Mouse (Mus musculus): Measurements from ENCODE around the gene Lamtor4. TPM values are rescaled to one million over a fixed set of nuclear protein-coding genes. Genes with fewer than 3 reads are reported as not detected.

The Lamtor4 gene
- polyA plus RNA-seq, 1 experiment from 2014 or later, result 96.4 TPM

DNA sequence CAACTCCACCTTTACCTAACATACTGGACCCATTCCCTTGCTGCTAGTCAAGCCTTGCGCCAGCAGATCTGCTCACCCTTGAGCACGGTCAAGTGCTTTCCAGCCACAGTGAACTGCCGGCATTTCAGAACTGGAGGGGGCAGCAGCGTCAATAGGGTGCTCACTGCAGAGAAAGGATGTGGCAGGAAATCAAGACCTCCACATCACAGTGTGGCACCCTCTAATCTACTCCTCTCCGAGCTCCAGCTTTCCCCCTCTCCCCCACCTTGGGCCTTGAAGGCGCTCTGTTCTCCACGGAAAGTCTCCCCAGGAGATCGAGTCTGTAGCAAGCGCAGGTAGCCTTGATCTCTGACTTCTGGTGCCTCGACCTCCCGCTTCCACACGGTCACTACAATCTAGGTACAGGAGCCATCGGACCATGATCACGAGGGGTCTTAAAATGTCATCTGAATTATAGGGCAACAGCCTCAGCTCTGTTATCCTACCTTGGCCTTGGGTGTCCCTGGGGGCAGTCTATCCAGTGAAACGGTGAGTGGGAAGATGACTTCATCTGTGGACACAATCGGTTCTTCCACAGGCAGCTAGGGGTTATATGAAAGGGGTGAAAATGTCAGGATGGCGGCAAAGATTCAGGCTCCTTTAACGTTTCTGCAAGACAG lies 7.4 kb downstream of the Lamtor4 start:
- Histone ChIP-seq H3K4me2 (peak overlapping the region; percentile 67), H3K9ac (peak overlapping the region; percentile 86), H3K36me3 (replicated peaks) (peaks cover 21% of the 10 kb centered on the region), H3K27me3 (replicated peaks) (no peaks in the 10 kb centered on the region), H3K27ac (0 out of 2 replicates have a peak overlapping the region, but pooled peaks have one; percentile 14), H3K4me3 (peak overlapping the region; percentile 82), H3K4me1 (peaks cover 27% of the 10 kb centered on the region), H3K9me3 (no peaks in the 10 kb centered on the region)
- peak; percentile 3; the same call in 1 of the 2 replicates for ATAC-seq (replicated peaks)
- 67% methylated on average over 18 of the region's 18 CpGs for WGBS

DNA sequence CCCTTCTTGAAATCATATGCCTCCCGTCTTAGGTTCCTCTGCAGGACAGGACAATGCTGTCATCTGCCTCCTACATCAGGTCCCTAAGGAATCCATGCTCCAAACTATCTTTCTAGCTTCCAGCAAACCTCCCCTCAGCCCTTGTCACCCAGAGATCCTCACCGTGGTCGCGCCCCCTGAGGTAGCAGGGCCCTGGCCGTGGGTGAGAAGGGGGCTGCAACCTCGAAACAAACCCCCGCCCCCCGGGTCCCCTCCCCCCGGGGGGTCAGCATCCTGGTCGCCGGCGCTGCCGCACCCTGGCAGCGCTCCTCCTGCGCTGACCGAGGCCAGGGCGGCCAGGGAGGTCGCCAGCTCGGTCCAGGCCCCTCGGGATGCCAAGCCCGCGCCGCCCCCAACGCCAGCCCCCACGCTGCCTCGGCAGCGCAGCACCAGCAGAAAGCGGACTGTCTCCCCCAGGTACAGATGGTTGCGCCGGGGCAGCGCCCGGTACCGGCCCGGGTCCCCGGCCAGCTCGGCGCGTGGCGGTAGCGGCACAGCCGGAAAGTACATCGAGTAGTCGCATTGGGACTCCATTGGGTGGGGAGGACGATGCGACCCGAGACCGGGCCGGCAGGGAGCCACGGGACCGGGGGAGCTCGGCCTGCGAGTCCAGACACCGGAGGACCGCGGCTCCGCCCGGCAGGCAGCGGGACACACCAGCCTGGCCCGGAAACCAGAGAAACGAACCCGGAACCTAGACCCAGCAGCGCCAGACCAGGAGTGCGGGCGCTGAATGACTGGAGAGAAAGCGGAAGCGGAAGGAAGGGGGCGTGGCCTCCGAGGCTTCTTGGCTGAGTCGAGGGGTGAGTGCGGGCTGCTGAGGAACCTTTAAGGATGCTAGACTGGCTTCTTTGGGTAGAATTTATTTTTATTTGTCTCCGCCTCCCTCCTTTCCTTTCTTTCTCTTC lies 8.3 kb downstream of the Lamtor4 start, which contains the start of gene BC037034:
BC037034 (minus strand) TSS at position 774 of the 947 bp plus-strand sequence.
- Histone ChIP-seq H3K36me3 (replicated peaks) (peaks cover 16% of the 10 kb centered on the region), H3K4me3 (peak within 1 kb of the TSS; percentile 82), H3K27me3 (replicated peaks) (no peaks in the 10 kb centered on the region), H3K4me2 (peak within 1 kb of the TSS; percentile 67), H3K9me3 (no peaks in the 10 kb centered on the region), H3K9ac (peak within 1 kb of the TSS; percentile 86), H3K4me1 (peaks cover 27% of the 10 kb centered on the region), H3K27ac (peak within 1 kb of the TSS; percentile 82)
- under 1% methylated on average over 61 of the region's 71 CpGs for whole genome bisulfite sequencing
- ATAC-seq (replicated peaks), result peak; percentile 94

DNA sequence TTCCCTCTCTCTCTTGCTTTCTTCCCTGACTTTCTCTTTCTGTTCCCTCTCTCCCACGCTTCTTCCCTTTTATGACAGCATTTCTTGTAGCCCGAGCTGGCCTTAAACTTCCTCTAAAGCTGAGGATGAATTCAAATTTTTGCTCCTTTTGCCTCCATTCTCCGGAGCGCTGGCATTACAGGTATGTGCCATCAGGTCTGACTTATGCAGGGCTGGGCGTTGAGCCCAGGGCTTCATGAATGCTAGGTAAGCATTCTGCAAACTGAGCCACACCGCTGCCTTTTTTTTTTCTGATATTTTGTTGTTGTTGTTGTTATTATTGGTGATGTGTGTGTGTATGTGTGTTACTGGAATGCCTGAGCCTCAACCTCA lies 8.9 kb downstream of the Lamtor4 start:
- WGBS, result 18% methylated on average over 6 of the region's 6 CpGs
- Histone ChIP-seq H3K4me1 (peaks cover 27% of the 10 kb centered on the region), H3K9me3 (no peaks in the 10 kb centered on the region), H3K4me2 (peak overlapping the region; percentile 67), H3K9ac (peak overlapping the region; percentile 86), H3K27me3 (replicated peaks) (no peaks in the 10 kb centered on the region), H3K27ac (peak overlapping the region; percentile 82), H3K36me3 (replicated peaks) (peaks cover 15% of the 10 kb centered on the region), H3K4me3 (peak overlapping the region; percentile 82)
- ATAC-seq (replicated peaks), result no peak

DNA sequence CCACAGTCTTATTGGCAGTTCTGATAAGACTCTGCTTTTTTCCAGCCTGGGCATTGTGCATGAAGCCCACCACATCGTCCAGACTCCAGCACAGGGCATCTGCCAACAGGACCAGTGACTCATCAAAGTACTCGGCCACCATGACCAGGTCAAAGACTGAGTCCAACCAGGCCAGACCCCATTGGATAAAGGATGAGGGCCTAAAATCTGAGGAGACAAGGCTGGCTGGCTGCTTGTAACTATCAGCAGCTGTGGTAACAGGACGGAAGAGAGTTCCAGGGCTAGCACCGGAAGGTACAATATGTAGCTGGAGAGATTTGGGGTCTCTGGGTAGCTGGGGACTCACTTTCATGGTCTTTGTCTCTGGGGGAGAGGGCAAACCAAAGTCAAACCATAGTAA lies 10.4 kb downstream of the Lamtor4 start:
- WGBS, result 96% methylated on average over 4 of the region's 4 CpGs
- no peak overlapping the region for H3K4me3 ChIP-seq
- H3K4me2 ChIP-seq, result no peak overlapping the region
- H3K4me1 ChIP-seq, result peaks cover 27% of the 10 kb centered on the region
- no peak overlapping the region for H3K27ac ChIP-seq
- peaks cover 10% of the 10 kb centered on the region for H3K36me3 ChIP-seq (replicated peaks)
- no peak overlapping the region for H3K9ac ChIP-seq
- ATAC-seq (replicated peaks), result no peak
- H3K27me3 ChIP-seq (replicated peaks), result no peaks in the 10 kb centered on the region
- no peaks in the 10 kb centered on the region for H3K9me3 ChIP-seq

DNA sequence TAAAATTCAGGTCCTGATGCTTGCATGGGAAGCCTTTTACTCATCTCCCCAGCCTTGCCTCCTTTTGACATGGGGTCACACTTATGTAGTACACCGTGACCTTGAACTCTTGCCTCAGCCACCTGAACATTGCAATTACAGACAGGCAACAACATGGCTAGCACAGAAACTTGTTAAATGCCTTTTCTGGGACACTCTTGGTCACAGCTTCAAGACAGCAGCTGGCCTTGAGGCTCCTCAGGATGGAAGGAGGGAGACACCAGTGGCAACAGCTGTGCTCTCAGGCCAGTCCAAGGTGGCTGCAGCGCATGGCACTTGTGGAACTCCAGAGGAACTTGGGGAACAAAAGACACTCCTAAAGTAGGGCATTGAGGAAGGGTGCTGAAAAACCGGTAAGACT lies 11.8 kb downstream of the Lamtor4 start:
- Histone ChIP-seq H3K4me1 (peaks cover 24% of the 10 kb centered on the region), H3K4me2 (no peak overlapping the region), H3K9ac (no peak overlapping the region), H3K27me3 (replicated peaks) (no peaks in the 10 kb centered on the region), H3K4me3 (no peak overlapping the region), H3K9me3 (no peaks in the 10 kb centered on the region), H3K27ac (no peak overlapping the region), H3K36me3 (replicated peaks) (no peaks in the 10 kb centered on the region)
- WGBS, result 93% methylated on average over 3 of the region's 3 CpGs
- ATAC-seq (replicated peaks), result no peak

DNA sequence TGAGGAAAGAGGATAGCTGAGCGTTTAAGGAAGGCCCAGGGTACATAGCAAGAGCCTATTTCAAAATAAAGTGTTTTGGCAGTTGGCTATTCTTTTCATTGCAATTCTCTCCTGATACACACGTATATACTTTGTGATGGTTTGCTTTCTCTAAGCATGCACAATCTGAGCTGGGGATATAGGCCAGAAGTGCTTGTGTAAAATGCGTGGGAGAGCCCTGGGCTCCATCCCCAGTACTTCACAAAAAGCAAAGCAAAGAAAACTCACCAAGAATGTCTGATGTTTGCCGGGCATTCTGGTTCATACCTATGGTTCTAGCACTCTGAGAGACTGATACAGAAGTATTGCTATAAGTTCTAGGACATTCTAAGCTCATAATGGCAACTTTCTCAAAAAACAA lies 13.7 kb downstream of the Lamtor4 start:
- no peaks in the 10 kb centered on the region for H3K36me3 ChIP-seq (replicated peaks)
- no peak for ATAC-seq (replicated peaks)
- H3K4me2 ChIP-seq, result no peak overlapping the region
- H3K27ac ChIP-seq, result no peak overlapping the region
- H3K27me3 ChIP-seq (replicated peaks), result no peaks in the 10 kb centered on the region
- H3K4me3 ChIP-seq, result no peak overlapping the region
- H3K9ac ChIP-seq, result no peak overlapping the region
- no peaks in the 10 kb centered on the region for H3K9me3 ChIP-seq
- peaks cover 24% of the 10 kb centered on the region for H3K4me1 ChIP-seq
- 90% methylated on average over 4 of the region's 4 CpGs for WGBS

DNA sequence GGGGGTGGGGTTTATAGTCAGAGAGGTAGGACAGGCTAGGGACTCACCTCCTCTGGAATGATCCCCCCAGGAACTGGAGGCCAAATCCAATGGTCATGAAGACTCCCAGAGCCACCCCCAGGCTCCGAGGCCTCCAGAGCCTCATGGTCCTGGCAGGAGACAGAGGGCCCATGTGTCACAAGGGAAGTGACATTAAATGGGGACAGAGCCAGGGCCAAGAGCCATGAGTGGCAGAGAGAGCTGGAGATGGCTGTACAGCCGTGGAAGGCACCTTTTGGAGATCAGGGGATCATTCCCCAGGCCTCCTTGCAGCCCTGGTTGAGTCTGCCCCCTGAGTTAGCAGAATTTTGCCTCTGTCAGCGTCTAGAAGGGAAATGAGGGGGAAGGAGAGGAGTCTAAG lies 15.9 kb downstream of the Lamtor4 start:
- no peak overlapping the region for H3K27ac ChIP-seq
- H3K27me3 ChIP-seq (replicated peaks), result no peaks in the 10 kb centered on the region
- 45% methylated on average over 3 of the region's 3 CpGs for WGBS
- peaks cover 31% of the 10 kb centered on the region for H3K4me1 ChIP-seq
- no peaks in the 10 kb centered on the region for H3K36me3 ChIP-seq (replicated peaks)
- no peak overlapping the region for H3K4me3 ChIP-seq
- no peaks in the 10 kb centered on the region for H3K9me3 ChIP-seq
- H3K4me2 ChIP-seq, result no peak overlapping the region
- no peak for ATAC-seq (replicated peaks)
- H3K9ac ChIP-seq, result no peak overlapping the region

DNA sequence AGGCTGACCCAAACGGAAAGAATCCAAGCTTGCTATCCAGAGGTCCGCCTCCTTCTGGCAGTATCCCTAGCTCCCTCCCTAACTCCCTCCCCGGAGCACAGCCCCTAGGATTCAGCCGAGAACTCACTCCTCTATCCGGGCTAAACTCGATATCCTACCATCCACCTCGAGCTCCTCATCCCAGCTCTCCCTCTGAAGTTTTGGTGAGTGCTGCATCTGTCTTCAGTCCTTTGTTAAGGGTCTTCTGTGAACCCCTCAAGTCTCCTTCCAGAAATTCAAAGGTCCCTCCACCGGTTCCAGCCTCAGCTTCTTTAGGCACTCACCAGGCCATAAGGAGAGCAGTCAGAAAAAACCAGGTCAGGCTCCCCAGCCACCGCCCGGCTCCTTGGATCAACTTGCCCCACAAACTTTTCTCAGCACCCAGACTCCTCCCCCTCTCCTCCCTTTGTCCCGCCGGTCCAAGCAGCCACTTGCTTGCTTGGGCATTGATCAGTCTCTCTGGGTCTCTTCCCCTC lies 17.2 kb downstream of the Lamtor4 start, which contains the start of gene Gal3st4:
Gal3st4 (minus strand) TSS at position 432 of the 515 bp plus-strand sequence.
- H3K4me1 ChIP-seq, result peaks cover 43% of the 10 kb centered on the region
- no peak within 1 kb of the TSS for H3K9ac ChIP-seq
- H3K4me2 ChIP-seq, result peak within 1 kb of the TSS; percentile 22
- no peaks in the 10 kb centered on the region for H3K27me3 ChIP-seq (replicated peaks)
- 0 out of 2 replicates have a peak, but pooled peaks have one; percentile 22 for ATAC-seq (replicated peaks)
- no peaks in the 10 kb centered on the region for H3K9me3 ChIP-seq
- H3K4me3 ChIP-seq, result no peak within 1 kb of the TSS
- 3% methylated on average over 12 of the region's 12 CpGs for WGBS
- H3K27ac ChIP-seq, result no peak within 1 kb of the TSS
- H3K36me3 ChIP-seq (replicated peaks), result peaks cover 3% of the 10 kb centered on the region; the same call in 1 of the 2 replicates

DNA sequence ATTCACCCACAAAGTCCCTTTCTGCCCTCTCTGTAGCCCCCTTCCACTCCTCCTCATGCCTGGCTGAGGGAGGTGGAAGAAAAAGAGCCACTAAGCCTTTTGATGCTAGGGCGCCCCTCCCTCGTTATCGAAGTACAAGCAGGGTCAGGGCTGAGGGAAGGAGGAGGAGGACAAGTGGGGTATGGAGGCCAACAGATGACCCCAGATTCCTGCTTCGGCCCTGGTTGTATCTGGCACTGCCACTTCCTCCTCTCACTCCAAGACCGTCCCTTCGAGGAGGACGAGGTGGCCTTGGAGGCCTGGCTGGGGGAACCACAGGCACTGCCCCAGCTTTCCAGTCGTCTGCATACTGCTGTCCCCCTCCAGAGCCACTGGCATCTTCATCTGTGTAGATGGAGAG lies 18.9 kb downstream of the Lamtor4 start:
- no peak overlapping the region for H3K27ac ChIP-seq
- H3K4me1 ChIP-seq, result peaks cover 59% of the 10 kb centered on the region
- 59% methylated on average over 8 of the region's 8 CpGs for WGBS
- ATAC-seq (replicated peaks), result no peak
- H3K4me3 ChIP-seq, result no peak overlapping the region
- H3K9me3 ChIP-seq, result no peaks in the 10 kb centered on the region
- H3K9ac ChIP-seq, result no peak overlapping the region
- H3K36me3 ChIP-seq (replicated peaks), result peaks cover 3% of the 10 kb centered on the region; the same call in 1 of the 2 replicates
- H3K4me2 ChIP-seq, result no peak overlapping the region
- H3K27me3 ChIP-seq (replicated peaks), result no peaks in the 10 kb centered on the region

DNA sequence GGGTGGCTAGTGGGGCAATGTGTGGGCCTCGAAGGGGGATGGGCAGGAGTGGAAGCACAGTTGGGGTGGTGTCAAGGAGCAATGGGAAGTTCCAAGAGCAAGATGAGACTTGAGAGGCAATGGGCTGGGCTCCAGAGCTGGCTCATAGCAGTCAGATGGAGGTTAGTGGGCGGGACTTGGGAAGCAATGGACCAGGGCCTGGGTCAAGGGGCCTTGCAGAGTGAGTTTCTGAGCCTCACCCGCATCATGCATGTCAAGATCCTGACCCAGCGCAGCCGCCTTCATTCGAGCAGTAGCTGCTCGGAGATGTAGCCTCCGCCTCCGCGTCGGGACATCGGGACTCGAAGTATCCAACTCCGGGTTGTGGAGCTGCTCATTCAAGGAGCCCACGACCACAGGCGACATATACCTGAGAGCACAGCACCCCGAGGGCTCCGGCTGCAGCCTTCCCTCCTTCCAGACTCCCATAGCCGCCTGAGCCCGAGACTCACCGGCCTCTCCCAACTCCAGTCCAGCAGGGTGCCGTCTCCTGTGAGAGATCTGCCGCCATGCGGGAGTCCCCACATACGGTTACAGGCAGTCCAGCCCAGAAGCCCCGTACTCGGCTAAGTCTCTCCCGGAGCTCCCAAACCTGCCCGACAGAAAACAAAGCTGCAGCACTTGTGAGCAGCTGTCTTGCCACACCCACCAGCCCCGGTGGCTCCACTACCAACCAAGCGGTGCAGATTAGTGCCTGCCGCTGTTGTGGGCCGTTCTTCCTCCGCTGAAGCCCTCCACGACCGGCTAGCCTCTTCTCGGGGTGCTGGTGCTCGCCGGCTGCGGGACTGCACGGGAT lies 20.2 kb downstream of the Lamtor4 start:
- Histone ChIP-seq H3K4me2 (peak overlapping the region; percentile 53), H3K9me3 (no peaks in the 10 kb centered on the region), H3K4me1 (peaks cover 59% of the 10 kb centered on the region), H3K36me3 (replicated peaks) (peaks cover 3% of the 10 kb centered on the region; the same call in 1 of the 2 replicates), H3K9ac (peak overlapping the region; percentile 50), H3K27me3 (replicated peaks) (no peaks in the 10 kb centered on the region), H3K27ac (peak overlapping the region; percentile 30; the same call in 1 of the 2 replicates), H3K4me3 (peak overlapping the region; percentile 37)
- 7% methylated on average over 41 of the region's 41 CpGs for WGBS
- no peak for ATAC-seq (replicated peaks)

DNA sequence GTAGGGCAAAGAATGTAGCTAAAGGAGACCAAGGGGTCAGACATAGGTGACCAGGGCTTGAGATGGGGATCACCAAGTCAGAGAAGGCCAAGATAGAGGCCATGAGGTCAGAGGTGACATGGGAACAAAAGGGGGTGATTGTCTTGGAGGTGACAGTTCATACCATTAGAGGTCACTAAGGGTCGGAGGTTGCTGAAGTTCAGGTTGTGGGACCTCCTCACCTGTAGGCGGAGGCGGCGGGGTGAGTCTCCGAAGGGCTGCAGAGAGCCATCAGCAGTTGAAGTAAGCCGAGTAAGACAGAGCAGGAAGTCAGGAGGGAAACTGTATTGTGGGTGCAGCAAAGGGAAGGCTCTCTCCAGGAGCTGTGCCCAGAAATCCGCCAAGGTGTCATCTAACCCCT lies 22.7 kb downstream of the Lamtor4 start:
- ATAC-seq (replicated peaks), result no peak
- peak overlapping the region; percentile 94 for H3K4me3 ChIP-seq
- no peak overlapping the region for H3K27ac ChIP-seq
- H3K9ac ChIP-seq, result peak overlapping the region; percentile 97; the same call in 1 of the 2 replicates
- no peaks in the 10 kb centered on the region for H3K9me3 ChIP-seq
- H3K27me3 ChIP-seq (replicated peaks), result no peaks in the 10 kb centered on the region
- H3K36me3 ChIP-seq (replicated peaks), result peaks cover 3% of the 10 kb centered on the region; the same call in 1 of the 2 replicates
- 87% methylated on average over 7 of the region's 7 CpGs for WGBS
- peak overlapping the region; percentile 79 for H3K4me2 ChIP-seq
- H3K4me1 ChIP-seq, result peaks cover 54% of the 10 kb centered on the region
